Mouse (Mus musculus): ENCODE data around the gene 4933406M09Rik.

- no peak for TF ChIP-seq CTCF (IDR thresholded peaks at IDR 0.05; ENCODE audit: borderline replicate concordance, insufficient read depth, low read length)
- no peak for TF ChIP-seq POLR2A (IDR thresholded peaks at IDR 0.05; ENCODE audit: low read depth, low read length)
These were observed 38.2 kb downstream of the 4933406M09Rik start for GRCm38 (mm10) chr1:134423911-134424310.

All from embryonic fibroblast, embryonic 13.5 days (primary cell).